Mouse (Mus musculus) neural tube, embryonic 10.5 days (tissue): Measurements from ENCODE around the gene Tut4.

Experiments
- DNase-seq: peaks from one replicate; pipeline ENCODE4 v3.0.0-alpha.2; 2017; ENCODE audit warnings: low spot score; ENCODE audit errors: extremely low spot score

The Tut4 gene

GRCm38 (mm10) chr4:108459231-108460155 is at the start of gene Tut4:
Tut4 (plus strand) TSS chr4:108459426.
- DNase-seq = peak; percentile 95

GRCm38 (mm10) chr4:108424587-108424986 is 34.6 kb upstream of the Tut4 start:
- DNase-seq = no peak

- DNase-seq = no peak
Measured at GRCm38 (mm10) chr4:108427719-108428340, 31.4 kb upstream of the Tut4 start.

GRCm38 (mm10) chr4:108428341-108428721 is 30.9 kb upstream of the Tut4 start:
- no peak for DNase-seq

GRCm38 (mm10) chr4:108430656-108431560 is 28.3 kb upstream of the Tut4 start:
- DNase-seq = peak; percentile 69

- no peak for DNase-seq
Measured at GRCm38 (mm10) chr4:108431561-108431936, 27.7 kb upstream of the Tut4 start.

GRCm38 (mm10) chr4:108433341-108433740 is 25.9 kb upstream of the Tut4 start:
- DNase-seq = peak; percentile 33

GRCm38 (mm10) chr4:108434221-108434620 is 25.0 kb upstream of the Tut4 start:
- no peak for DNase-seq

GRCm38 (mm10) chr4:108434781-108435180 is 24.4 kb upstream of the Tut4 start:
- DNase-seq = no peak

GRCm38 (mm10) chr4:108435646-108436045 is 23.6 kb upstream of the Tut4 start:
- no peak for DNase-seq

GRCm38 (mm10) chr4:108436225-108436624 is 23.0 kb upstream of the Tut4 start:
- DNase-seq = no peak

- peak; percentile 2 for DNase-seq
Measured at GRCm38 (mm10) chr4:108438082-108438840, 21.0 kb upstream of the Tut4 start.

GRCm38 (mm10) chr4:108448091-108448490 is 11.1 kb upstream of the Tut4 start:
- no peak for DNase-seq

GRCm38 (mm10) chr4:108456028-108456427 is 3.2 kb upstream of the Tut4 start:
- DNase-seq = no peak

GRCm38 (mm10) chr4:108458201-108458741 is 955 bp upstream of the Tut4 start:
- DNase-seq = peak; percentile 19

- DNase-seq = peak; percentile 66
Measured at GRCm38 (mm10) chr4:108460156-108460923, 1.1 kb downstream of the Tut4 start.

- DNase-seq = no peak
Measured at GRCm38 (mm10) chr4:108461262-108461903, 2.2 kb downstream of the Tut4 start.

GRCm38 (mm10) chr4:108473586-108473985 is 14.4 kb downstream of the Tut4 start:
- DNase-seq = no peak

GRCm38 (mm10) chr4:108482776-108483175 is 23.6 kb downstream of the Tut4 start:
- DNase-seq = no peak
